Mouse (Mus musculus) left cerebral cortex, postnatal 4 days (tissue): Measurements from ENCODE around the gene Gckr. TPM values are rescaled to one million over a fixed set of nuclear protein-coding genes. Genes with fewer than 3 reads are reported as not detected.
"Not testable (repeated sequence)": the region's sequence is repeated elsewhere in the genome, so short reads cannot be mapped to it uniquely, and the experiment has no call there.

ENCODE experiments used
- DNase-seq: peaks from one replicate; pipeline ENCODE4 v3.0.0-alpha.2; 2022
- intact Hi-C: fragments of 180-260 bp; cut with DNase I; formaldehyde crosslinking; loops from one replicate; pipeline ENCODE4 v1.15.1; 2025
- total RNA-seq, 2 experiments: library from RNA; stranded (reverse); gene quantifications; 2 replicates each; pipeline ENCODE4 v1.2.3; 2021

Gene Gckr
- total RNA-seq, 2 experiments from 2014 or later = 0.52 TPM; not detected in 1

GRCm38 (mm10) chr5:31291361-31291688, 5.9 kb upstream of the Gckr start:
- intact Hi-C loops = no loop called here
- no peak for DNase-seq

- intact Hi-C loops = loop anchor here (5.0 kb wide), 1 partner anchor 157 kb away; the partner anchor contains the start of gene Zfp512
These were observed 2.2 kb upstream of the Gckr start for GRCm38 (mm10) chr5:31294964-31295605.

GRCm38 (mm10) chr5:31295606-31296141, 1.6 kb upstream of the Gckr start, which contains the start of gene Fndc4:
TSS of gene Fndc4 (minus strand) at chr5:31296080.
- intact Hi-C loops = loop anchor here (5.0 kb wide), 1 partner anchor 157 kb away; the partner anchor contains the start of gene Zfp512

More at GRCm38 (mm10) chr5:31294964-31295605, 2.2 kb upstream of the Gckr start:
- no peak for DNase-seq

GRCm38 (mm10) chr5:31297981-31298380, 738 bp downstream of the Gckr start:
- no peak for DNase-seq
- intact Hi-C loops = loop anchor here (5.0 kb wide), 1 partner anchor 154 kb away; the partner anchor contains the start of gene Zfp512

More at GRCm38 (mm10) chr5:31295606-31296141, 1.6 kb upstream of the Gckr start, which contains the start of gene Fndc4:
- peak; percentile 79 for DNase-seq

GRCm38 (mm10) chr5:31298486-31298885, 1.2 kb downstream of the Gckr start:
- no peak for DNase-seq
- intact Hi-C loops = loop anchor here (5.0 kb wide), 1 partner anchor 154 kb away; the partner anchor contains the start of gene Zfp512

- intact Hi-C loops = no loop called here
- no peak for DNase-seq
These were observed 4.6 kb downstream of the Gckr start for GRCm38 (mm10) chr5:31301866-31302265.

GRCm38 (mm10) chr5:31303093-31303492, 5.8 kb downstream of the Gckr start:
- no peak for DNase-seq
- intact Hi-C loops = no loop called here

- intact Hi-C loops = no loop called here
- no peak for DNase-seq
These were observed 15.6 kb downstream of the Gckr start for GRCm38 (mm10) chr5:31312806-31313205.

GRCm38 (mm10) chr5:31322776-31323175, 25.5 kb downstream of the Gckr start:
- intact Hi-C loops = no loop called here
- no peak for DNase-seq

GRCm38 (mm10) chr5:31324085-31324484, 26.8 kb downstream of the Gckr start:
- DNase-seq = no peak
- intact Hi-C loops = no loop called here

GRCm38 (mm10) chr5:31326850-31327249, 29.6 kb downstream of the Gckr start:
- no peak for DNase-seq
- intact Hi-C loops = no loop called here

- peak; percentile 43 for DNase-seq
- intact Hi-C loops = no loop called here
These were observed 31.0 kb downstream of the Gckr start for GRCm38 (mm10) chr5:31328255-31328654.

GRCm38 (mm10) chr5:31357586-31357985, 60.3 kb downstream of the Gckr start:
- DNase-seq, intact Hi-C loops: not testable (repeated sequence)

- DNase-seq = no peak
- intact Hi-C loops = no loop called here
These were observed 63.7 kb downstream of the Gckr start for GRCm38 (mm10) chr5:31360955-31361354.

Other genes with a start within 250 kb of the Gckr start
- 10 to 100 TPM; 59.2 to 66.2 TPM for gene Atraid, start 249.1 kb upstream of the Gckr start, total RNA-seq
- 10 to 100 TPM; 17.6 to 23.5 TPM for gene Slc5a6, start 248.5 kb upstream of the Gckr start, total RNA-seq
- 10 to 100 TPM; 34.1 to 37.6 TPM for gene Cad, start 242.7 kb upstream of the Gckr start, total RNA-seq
- gene Dnajc5g, start 191.2 kb upstream of the Gckr start, total RNA-seq = not detected
- 10 to 100 TPM; 11.9 to 14.1 TPM for gene Slc30a3, start 189.2 kb upstream of the Gckr start, total RNA-seq
- not detected for gene Trim54, start 180.7 kb upstream of the Gckr start, total RNA-seq
- not detected for gene Ucn, start 158.6 kb upstream of the Gckr start, total RNA-seq
- 10 to 100 TPM; 25.1 to 31.4 TPM for gene Mpv17, start 143.2 kb upstream of the Gckr start, total RNA-seq
- 1 to 10 TPM; 2.7 to 4.4 TPM for gene Gm29609, start 117.5 kb upstream of the Gckr start, total RNA-seq
- gene Gtf3c2, start 117.3 kb upstream of the Gckr start, total RNA-seq = 10 to 100 TPM; 68.9 to 74.0 TPM
- 10 to 100 TPM; 66.7 to 72.1 TPM for gene Snx17, start 104.2 kb upstream of the Gckr start, total RNA-seq
- gene Eif2b4, start 104.0 kb upstream of the Gckr start, total RNA-seq = 10 to 100 TPM; 45.8 to 48.3 TPM
- 10 to 100 TPM; 27.6 to 30.1 TPM for gene Zfp513, start 95.1 kb upstream of the Gckr start, total RNA-seq
- 100 to 1,000 TPM; 144 to 146 TPM for gene Ppm1g, start 76.8 kb upstream of the Gckr start, total RNA-seq
- gene Nrbp1, start 56.6 kb upstream of the Gckr start, total RNA-seq = 10 to 100 TPM; 91.8 to 94.3 TPM
- not detected for gene Gm9970, start 56.2 kb upstream of the Gckr start, total RNA-seq
- 1 to 10 TPM; 2.2 to 3.1 TPM for gene Krtcap3, start 45.8 kb upstream of the Gckr start, total RNA-seq
- 10 to 100 TPM; 65.9 to 69.3 TPM for gene Ift172, start 6.3 kb upstream of the Gckr start, total RNA-seq
- gene Fndc4, start 1.4 kb upstream of the Gckr start, total RNA-seq = 100 to 1,000 TPM; 170 to 172 TPM
- 10 to 100 TPM; 92.5 to 93.8 TPM for gene Zfp512, start 155.0 kb downstream of the Gckr start, total RNA-seq
- gene 4930548H24Rik, start 188.3 kb downstream of the Gckr start, total RNA-seq = under 1 TPM; 0.54 TPM
- gene Gpn1, start 197.3 kb downstream of the Gckr start, total RNA-seq = 10 to 100 TPM; 42.2 to 44.3 TPM
- 10 to 100 TPM; 41.5 to 48.7 TPM for gene Slc4a1ap, start 229.6 kb downstream of the Gckr start, total RNA-seq
- gene Supt7l, start 230.4 kb downstream of the Gckr start, total RNA-seq = 10 to 100 TPM; 17.6 to 17.9 TPM